Mouse (Mus musculus): Measurements from ENCODE around the gene Siah1b.

Gene Siah1b

DNA sequence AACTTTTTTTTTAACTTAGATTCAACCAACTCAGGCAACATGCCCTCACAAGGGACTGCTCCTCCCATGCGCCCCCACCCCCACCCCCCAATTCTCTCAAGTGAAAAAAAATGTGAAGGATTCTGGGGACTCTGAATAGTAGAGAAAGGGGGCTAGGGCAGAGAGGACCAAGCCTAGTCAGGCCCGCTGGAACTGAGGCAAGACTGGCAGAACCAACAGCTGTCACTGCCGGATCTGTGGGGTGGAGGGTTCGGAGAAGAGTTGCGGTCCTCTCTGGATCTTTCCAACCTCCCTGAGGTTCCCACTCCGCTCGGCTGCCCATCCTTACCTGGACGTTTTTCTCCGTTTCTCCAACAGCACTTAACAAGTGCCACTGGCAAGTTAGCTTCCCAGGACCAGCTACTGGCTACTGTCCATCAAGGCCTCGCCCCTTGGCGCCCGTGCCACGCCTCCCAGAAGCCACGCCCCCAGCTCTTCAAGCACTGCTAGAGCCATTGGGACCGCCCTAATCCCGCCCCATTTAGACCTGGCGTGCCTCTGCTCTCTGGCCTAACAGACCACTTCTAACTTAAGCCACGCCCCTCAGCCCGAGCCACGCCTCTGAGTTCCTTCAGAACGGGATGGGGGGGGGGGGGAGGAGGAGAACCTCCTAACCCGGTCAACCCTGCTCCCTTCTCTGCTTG lies 48.5 kb downstream of the Siah1b start, which contains the start of gene Car5b:
Gene Car5b (minus strand): TSS at position 391 of the 683 bp plus-strand sequence.
- peak; percentile 95 for DNase-seq

All from kidney, postnatal 10 days (tissue).